Mouse (Mus musculus) embryonic fibroblast, embryonic 13.5 days (primary cell): ENCODE measurements at regions not wholly inside any gene's neighbourhood (a gene's known extent, or its start where the extent isn't known, plus 50 kb on each side); places are given as distances from the start of the nearest gene placed in this dataset.

Experiments used
- H3K27ac ChIP-seq: 2 replicates; pipeline ENCODE4 v1.5.1; 2012; ENCODE audit warnings: low read length, control low read depth, inconsistent platforms; ENCODE audit not compliant: insufficient read depth
- H3K4me1 ChIP-seq: 2 replicates; pipeline ENCODE4 v1.6.1; 2011; ENCODE audit warnings: low read length; ENCODE audit not compliant: control insufficient read depth, insufficient read depth
- H3K4me3 ChIP-seq: 2 replicates; pipeline ENCODE4 v1.5.1; 2011; ENCODE audit warnings: mild to moderate bottlenecking, control low read depth, low read length; ENCODE audit not compliant: insufficient read depth
- CTCF ChIP-seq: IDR thresholded peaks from 2 replicates; pipeline ENCODE4 v1.5.1; 2011; ENCODE audit warnings: mild to moderate bottlenecking, control low read depth, low read length, moderate library complexity, borderline replicate concordance; ENCODE audit not compliant: insufficient read depth
- POLR2A ChIP-seq: IDR thresholded peaks from 2 replicates; pipeline ENCODE4 v1.6.1; 2011; ENCODE audit warnings: low read depth, mild to moderate bottlenecking, control low read depth, low read length, moderate library complexity

DNA sequence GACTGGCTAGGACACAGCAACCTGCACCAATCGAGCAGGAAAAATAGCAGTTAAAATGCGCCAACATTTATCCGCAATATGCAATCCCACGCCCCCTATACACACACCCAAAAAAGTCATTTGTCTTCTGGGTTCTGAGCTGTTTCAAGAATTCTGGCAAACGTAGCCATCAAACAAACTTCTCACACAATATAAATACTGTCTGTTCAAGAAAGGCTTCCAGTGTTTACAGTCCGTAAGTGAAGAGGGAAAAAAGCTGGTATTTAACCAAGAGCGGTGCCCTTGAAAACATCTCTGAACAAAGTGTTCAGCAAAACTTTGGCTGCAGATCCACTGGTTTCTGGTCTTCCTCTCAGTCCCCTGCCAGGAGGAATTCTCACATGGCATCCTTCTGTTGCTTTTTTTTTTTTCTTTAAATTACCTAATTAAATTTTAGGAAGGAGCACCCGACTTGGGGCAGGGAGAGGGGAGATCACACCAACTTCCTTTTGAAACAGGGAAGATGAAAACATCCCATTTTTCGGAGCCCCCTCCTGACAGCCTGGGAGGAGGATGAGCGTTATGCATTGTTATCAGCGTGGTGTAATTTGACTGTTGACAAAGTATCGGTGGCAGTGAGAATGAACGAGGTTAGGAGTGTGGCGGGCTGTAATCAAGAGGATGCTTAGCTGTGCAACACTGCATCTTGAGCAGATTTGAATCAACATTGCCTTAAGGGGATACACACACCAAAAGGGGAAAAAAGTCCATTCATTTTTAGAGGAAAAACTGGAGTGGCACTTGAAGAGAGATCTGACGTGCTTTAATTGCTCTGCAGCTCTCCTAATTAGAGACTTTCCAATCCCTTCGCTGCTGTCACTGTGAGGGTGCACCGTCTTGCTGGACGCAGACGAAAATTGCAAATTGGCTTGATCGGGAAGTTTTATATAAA, 267.6 kb downstream of the Meis1 start:
- Histone ChIP-seq H3K4me1 (peaks cover 3% of the 10 kb centered on the region; the same call in 1 of the 2 replicates), H3K4me3 (no peak overlapping the region), H3K27ac (no peak overlapping the region)
- no peak for TF ChIP-seq CTCF
- TF ChIP-seq POLR2A = no peak

GRCm38 (mm10) chr11:18750080-18750375, 268.8 kb downstream of the Meis1 start:
- Histone ChIP-seq H3K4me1 (peaks cover 3% of the 10 kb centered on the region; the same call in 1 of the 2 replicates), H3K27ac (no peak overlapping the region), H3K4me3 (no peak overlapping the region)
- no peak for TF ChIP-seq CTCF
- no peak for TF ChIP-seq POLR2A

- peaks cover under 1% of the 10 kb centered on the region; the same call in 1 of the 2 replicates for H3K4me1 ChIP-seq
- TF ChIP-seq CTCF (no peak), POLR2A (no peak)
- no peak overlapping the region for H3K27ac ChIP-seq
- no peak overlapping the region for H3K4me3 ChIP-seq
Measured at GRCm38 (mm10) chr11:18749265-18750079, 269.3 kb downstream of the Meis1 start.

- Histone ChIP-seq H3K4me1 (no peaks in the 10 kb centered on the region), H3K4me3 (no peak overlapping the region), H3K27ac (no peak overlapping the region)
- TF ChIP-seq POLR2A = no peak
- no peak for TF ChIP-seq CTCF
Measured at GRCm38 (mm10) chr11:18747871-18748461, 270.8 kb downstream of the Meis1 start.

- no peak overlapping the region for H3K27ac ChIP-seq
- H3K4me1 ChIP-seq = no peaks in the 10 kb centered on the region
- TF ChIP-seq POLR2A = no peak
- no peak for TF ChIP-seq CTCF
Measured at GRCm38 (mm10) chr11:18747361-18747760, 271.4 kb downstream of the Meis1 start.

DNA sequence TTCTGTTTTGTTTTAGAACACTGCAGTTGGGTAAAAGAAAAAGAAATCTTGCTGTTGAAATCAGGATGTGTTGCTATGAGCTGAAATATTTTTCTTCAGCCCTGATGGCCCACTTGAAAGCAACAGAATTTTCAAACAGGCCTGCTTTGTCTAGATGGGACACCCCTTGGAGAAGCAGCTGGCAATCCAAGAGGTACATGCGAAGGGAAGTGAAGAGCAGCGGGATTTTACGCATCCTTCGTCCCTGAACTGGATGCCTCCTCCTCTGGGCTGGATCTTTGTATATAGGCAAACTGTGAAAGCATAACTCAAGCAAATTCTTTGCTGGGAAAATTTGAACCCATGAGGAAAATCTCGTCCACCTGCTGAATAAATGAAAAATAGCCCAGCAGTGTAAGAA, 272.3 kb downstream of the Meis1 start:
- no peak overlapping the region for H3K4me3 ChIP-seq
- no peaks in the 10 kb centered on the region for H3K4me1 ChIP-seq
- H3K27ac ChIP-seq = no peak overlapping the region
- TF ChIP-seq POLR2A (no peak), CTCF (no peak)

More at GRCm38 (mm10) chr11:18747361-18747760, 271.4 kb downstream of the Meis1 start:
- no peak overlapping the region for H3K4me3 ChIP-seq

- no peak overlapping the region for H3K27ac ChIP-seq
Measured at GRCm38 (mm10) chr11:18745840-18746239, 272.9 kb downstream of the Meis1 start.

GRCm38 (mm10) chr11:18734904-18735664, 283.7 kb downstream of the Meis1 start:
- no peaks in the 10 kb centered on the region for H3K4me1 ChIP-seq
- no peak overlapping the region for H3K4me3 ChIP-seq
- TF ChIP-seq CTCF (no peak), POLR2A (no peak)

More at GRCm38 (mm10) chr11:18745840-18746239, 272.9 kb downstream of the Meis1 start:
- Histone ChIP-seq H3K4me1 (no peaks in the 10 kb centered on the region), H3K4me3 (no peak overlapping the region)
- TF ChIP-seq CTCF = no peak
- TF ChIP-seq POLR2A = no peak

DNA sequence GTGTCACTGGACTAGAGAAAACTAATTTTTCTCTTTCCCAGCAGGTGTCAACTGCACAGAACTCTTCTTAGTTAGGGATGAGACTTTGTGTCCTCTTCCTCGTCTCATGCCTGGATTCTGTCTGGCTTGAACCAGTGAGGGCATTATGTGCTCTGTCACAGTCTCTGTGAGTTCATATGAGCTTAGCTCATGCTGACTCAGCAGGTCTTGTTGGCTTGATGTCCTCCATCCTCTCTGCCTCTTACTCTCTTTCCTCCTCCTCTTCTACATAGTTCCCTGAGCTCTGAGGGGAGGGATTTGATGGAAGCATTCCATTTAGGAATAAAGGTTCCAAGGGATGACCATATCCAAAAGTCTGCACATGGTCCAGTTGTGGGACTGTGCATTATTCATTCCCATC, 284.7 kb downstream of the Meis1 start:
- no peaks in the 10 kb centered on the region for H3K4me1 ChIP-seq
- no peak for TF ChIP-seq CTCF
- TF ChIP-seq POLR2A = no peak
- H3K27ac ChIP-seq = no peak overlapping the region

More at GRCm38 (mm10) chr11:18734904-18735664, 283.7 kb downstream of the Meis1 start:
- no peak overlapping the region for H3K27ac ChIP-seq

More for the DNA sequence above, 284.7 kb downstream of the Meis1 start:
- no peak overlapping the region for H3K4me3 ChIP-seq
